Mouse (Mus musculus): Measurements from ENCODE around the gene Hnrnpd. TPM values are rescaled to one million over a fixed set of nuclear protein-coding genes. Genes with fewer than 3 reads are reported as not detected.

Hnrnpd gene
- polyA plus RNA-seq, 1 experiment = 260 TPM

DNA sequence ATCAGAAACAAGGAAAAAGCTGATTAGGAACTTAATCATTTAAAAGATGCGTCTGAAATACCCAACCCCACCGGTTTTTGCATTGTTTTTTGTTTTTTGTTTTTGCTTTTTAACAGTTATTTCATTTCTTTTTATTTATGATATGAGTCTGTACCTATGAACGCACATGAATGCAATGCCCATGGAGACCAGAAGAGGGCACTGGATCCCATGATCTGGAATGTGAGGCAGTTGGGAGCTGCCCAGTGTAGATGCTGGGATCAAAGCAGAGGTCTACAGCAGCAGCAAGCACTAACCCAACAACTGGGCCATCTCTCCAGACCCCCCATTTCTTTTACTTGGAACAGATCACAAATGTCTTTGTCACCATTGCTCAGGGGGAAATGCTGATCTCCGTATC, 50.8 kb downstream of the Hnrnpd start:
- Histone ChIP-seq H3K27me3 (replicated peaks) (peaks cover 8% of the 10 kb centered on the region), H3K4me3 (replicated peaks) (no peak overlapping the region), H3K9me3 (0 out of 2 replicates have a peak, but pooled peaks cover 3% of the 10 kb centered on the region), H3K4me1 (peaks cover 4% of the 10 kb centered on the region; the same call in 1 of the 2 replicates), H3K36me3 (replicated peaks; ENCODE audit: low read length) (no peaks in the 10 kb centered on the region)
- TF ChIP-seq FLI1 (IDR thresholded peaks at IDR 0.05; ENCODE audit: low read length) (no peak), GATA1 (IDR thresholded peaks at IDR 0.05; ENCODE audit: borderline replicate concordance, low read length) (no peak)

- Histone ChIP-seq H3K27me3 (replicated peaks) (peaks cover 6% of the 10 kb centered on the region), H3K4me3 (replicated peaks) (no peak overlapping the region), H3K36me3 (replicated peaks; ENCODE audit: low read length) (no peaks in the 10 kb centered on the region), H3K9me3 (peaks cover 4% of the 10 kb centered on the region; the same call in 1 of the 2 replicates), H3K4me1 (0 out of 2 replicates have a peak, but pooled peaks cover 5% of the 10 kb centered on the region)
- no peak for TF ChIP-seq FLI1 (IDR thresholded peaks at IDR 0.05; ENCODE audit: low read length)
- no peak for TF ChIP-seq GATA1 (IDR thresholded peaks at IDR 0.05; ENCODE audit: borderline replicate concordance, low read length)
These were observed 56.7 kb downstream of the Hnrnpd start for GRCm38 (mm10) chr5:99922033-99922432.

- TF ChIP-seq GATA1 (IDR thresholded peaks at IDR 0.05; ENCODE audit: borderline replicate concordance, low read length) (no peak), FLI1 (IDR thresholded peaks at IDR 0.05; ENCODE audit: low read length) (no peak)
- H3K27me3 ChIP-seq (replicated peaks) = peaks cover 12% of the 10 kb centered on the region
- H3K4me3 ChIP-seq (replicated peaks) = no peak overlapping the region
- H3K36me3 ChIP-seq (replicated peaks; ENCODE audit: low read length) = no peaks in the 10 kb centered on the region
- H3K9me3 ChIP-seq = peaks cover 8% of the 10 kb centered on the region; the same call in 1 of the 2 replicates
- peaks cover 4% of the 10 kb centered on the region; the same call in 1 of the 2 replicates for H3K4me1 ChIP-seq
These were observed 63.2 kb downstream of the Hnrnpd start for GRCm38 (mm10) chr5:99915494-99915893.

DNA sequence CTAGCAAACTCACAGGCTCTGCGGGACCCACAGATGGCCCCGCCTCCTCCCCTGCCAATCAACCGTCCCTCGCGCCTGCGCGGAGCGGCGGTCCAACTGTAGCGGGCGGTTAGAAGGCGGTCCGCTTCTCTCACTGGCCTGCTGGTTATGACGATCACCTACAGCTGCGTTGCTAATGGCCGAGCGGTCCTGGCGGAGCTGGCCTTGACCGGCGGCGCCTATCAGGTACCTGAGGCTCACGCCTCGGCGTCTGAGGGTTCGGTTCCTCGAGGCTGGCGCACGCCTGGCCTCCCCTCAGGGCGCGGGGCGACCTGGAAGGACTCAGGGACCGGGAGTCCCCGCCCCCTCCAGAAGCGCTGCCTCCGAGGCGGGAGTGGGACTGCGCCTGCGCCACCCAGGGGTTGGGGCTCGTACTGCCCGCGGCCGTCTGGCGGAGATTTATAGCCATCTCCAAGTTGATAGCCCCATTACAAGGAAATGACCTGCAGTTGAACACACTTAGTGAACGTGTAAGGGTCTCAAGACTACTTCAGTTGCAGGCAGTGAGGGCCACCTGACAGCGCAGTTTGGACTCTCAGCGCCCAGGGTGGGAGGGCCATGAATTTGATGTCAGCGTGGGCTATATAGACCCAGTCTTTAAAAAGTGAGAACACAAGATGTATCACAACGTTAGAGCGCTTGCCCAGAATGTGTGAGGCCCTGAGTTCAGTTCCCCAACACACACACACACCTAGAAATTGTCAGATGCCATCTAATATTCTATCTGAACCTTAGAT, 72.4 kb downstream of the Hnrnpd start, which contains the start of gene Vamp9:
Gene Vamp9 (plus strand): TSS at position 74 of the 776 bp plus-strand sequence.
- peak within 1 kb of the TSS; percentile 80 for H3K4me3 ChIP-seq (replicated peaks)
- peaks cover 11% of the 10 kb centered on the region for H3K9me3 ChIP-seq
- no peak for TF ChIP-seq GATA1 (IDR thresholded peaks at IDR 0.05; ENCODE audit: borderline replicate concordance, low read length)
- no peak for TF ChIP-seq FLI1 (IDR thresholded peaks at IDR 0.05; ENCODE audit: low read length)
- peaks cover 10% of the 10 kb centered on the region for H3K27me3 ChIP-seq (replicated peaks)
- H3K36me3 ChIP-seq (replicated peaks; ENCODE audit: low read length) = no peaks in the 10 kb centered on the region
- H3K4me1 ChIP-seq = 0 out of 2 replicates have a peak, but pooled peaks cover 2% of the 10 kb centered on the region

Other genes starting within 250 kb of the Hnrnpd start
- 2.9 TPM in 1 of 2 replicates, not detected in the other for gene Rasgef1b, start 249.9 kb downstream of the Hnrnpd start, polyA plus RNA-seq (2012; ENCODE audit: insufficient read depth, low replicate concordance)
- not detected in 2 replicates for gene Vamp9, start 72.7 kb downstream of the Hnrnpd start, polyA plus RNA-seq (2012; ENCODE audit: insufficient read depth, low replicate concordance)
- 2.5 TPM in 1 of 2 replicates, not detected in the other for gene 4930524J08Rik, start 123 bp upstream of the Hnrnpd start, polyA plus RNA-seq (2012; ENCODE audit: insufficient read depth, low replicate concordance)
- gene Hnrnpdl, start 60.7 kb upstream of the Hnrnpd start, polyA plus RNA-seq (2012; ENCODE audit: insufficient read depth, low replicate concordance) = 52.5 and 67.8 TPM in 2 replicates
- 17.0 and 25.2 TPM in 2 replicates for gene Enoph1, start 61.0 kb upstream of the Hnrnpd start, polyA plus RNA-seq (2012; ENCODE audit: insufficient read depth, low replicate concordance)
- gene Tmem150c, start 180.9 kb upstream of the Hnrnpd start, polyA plus RNA-seq (2012; ENCODE audit: insufficient read depth, low replicate concordance) = 0.11 TPM in 1 of 2 replicates, not detected in the other

Data from megakaryocyte, embryonic 14.5 days (primary cell).